Mouse (Mus musculus) urinary bladder, postnatal 25 days (tissue): Measurements from ENCODE around the gene Kcnj2.

Experiments used
- DNase-seq: peaks from one replicate; pipeline ENCODE4 v3.0.0; 2022; ENCODE audit warnings: low spot score

Gene Kcnj2

DNA sequence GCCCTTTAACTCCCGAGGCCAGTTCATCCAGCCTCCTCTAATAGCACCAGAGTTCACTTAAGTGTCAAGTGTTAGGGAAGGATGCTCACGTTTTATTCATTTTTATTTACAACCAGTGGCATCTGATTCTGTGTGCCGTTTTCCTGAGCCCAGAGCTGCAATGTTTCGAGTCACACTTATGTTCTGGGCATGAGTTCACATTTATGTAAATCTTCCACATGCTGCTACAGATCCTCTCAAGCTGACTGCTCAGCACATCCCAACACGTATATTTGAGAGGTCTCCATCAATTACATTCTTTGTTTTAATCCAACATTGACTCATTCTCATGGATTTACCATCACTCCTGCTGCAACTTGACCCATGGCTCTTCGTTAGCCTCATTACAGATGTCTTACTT is 25.2 kb downstream of the Kcnj2 start:
- DNase-seq = no peak

DNA sequence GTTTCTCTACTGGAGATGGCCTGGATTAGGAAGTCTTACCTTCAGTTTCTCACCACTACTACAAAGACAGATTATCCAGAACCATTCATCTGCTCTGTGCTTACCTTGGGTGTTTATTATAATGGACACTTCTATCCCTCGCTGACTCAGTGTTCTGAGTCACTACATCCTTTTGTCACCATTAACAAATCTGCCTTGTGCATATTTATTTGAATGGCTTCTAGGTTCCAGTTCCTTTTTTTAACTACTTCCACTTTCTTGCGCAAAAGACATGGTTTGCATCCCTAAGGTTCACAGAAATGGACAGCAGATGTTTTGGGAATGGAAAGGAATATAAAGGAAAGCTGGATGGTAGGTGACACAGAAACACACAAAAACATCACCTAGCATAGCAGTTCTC is 27.0 kb downstream of the Kcnj2 start:
- no peak for DNase-seq

DNA sequence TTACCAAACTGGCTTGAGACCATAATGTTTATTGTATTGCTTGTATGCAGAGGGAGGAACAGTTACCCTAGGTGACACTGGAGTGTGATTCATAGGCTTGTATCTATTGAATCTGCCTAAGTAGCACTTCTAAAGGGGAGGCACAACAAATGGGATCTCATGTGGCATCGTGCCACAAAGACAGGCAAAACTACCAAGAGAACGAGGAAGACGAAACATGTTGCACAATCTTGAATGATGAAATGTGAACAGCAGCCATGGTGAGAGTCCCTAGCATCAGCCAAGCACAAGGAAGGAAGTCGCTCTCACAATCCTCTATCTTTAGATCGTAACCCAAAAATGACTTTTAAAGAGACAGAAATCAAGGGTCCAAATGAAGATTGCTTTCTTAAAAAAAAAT is 30.6 kb downstream of the Kcnj2 start:
- no peak for DNase-seq

DNA sequence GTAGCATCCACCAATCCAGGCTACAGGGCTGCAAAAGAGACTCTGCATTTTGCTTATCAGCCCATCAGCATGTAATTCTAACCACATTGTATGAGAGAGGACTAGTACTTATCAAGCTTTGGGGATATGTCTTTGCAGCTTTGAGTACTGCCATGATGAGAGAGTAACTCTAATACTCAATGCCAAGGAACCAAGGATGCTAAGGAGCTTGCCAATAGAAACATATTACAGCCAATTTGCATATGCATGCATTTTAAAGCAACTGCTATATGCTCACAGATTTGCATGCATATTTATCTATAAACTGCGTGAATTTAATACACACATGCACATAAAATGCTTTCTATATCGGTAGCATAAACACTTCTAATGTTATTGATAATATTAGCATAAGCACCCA is 34.2 kb downstream of the Kcnj2 start:
- DNase-seq = no peak

DNA sequence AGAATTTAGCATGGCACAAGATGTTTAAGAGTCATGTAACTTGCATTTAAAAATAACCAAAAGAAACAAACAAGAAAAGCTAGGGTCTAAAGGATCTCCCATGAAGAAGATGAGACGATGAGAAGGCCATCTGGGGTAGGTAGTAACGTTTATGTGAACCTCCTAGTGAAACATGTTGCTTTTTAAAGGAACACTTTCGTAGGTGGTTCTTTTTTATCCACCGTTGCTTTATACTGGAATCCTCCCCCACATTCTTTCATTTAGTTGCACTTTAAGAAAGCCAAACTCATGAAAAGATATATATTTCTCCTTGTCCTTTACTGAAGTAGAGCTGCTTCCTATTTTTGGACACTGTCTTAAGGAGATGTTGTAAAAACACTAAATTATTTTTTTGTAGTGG is 34.7 kb downstream of the Kcnj2 start:
- DNase-seq = no peak

DNA sequence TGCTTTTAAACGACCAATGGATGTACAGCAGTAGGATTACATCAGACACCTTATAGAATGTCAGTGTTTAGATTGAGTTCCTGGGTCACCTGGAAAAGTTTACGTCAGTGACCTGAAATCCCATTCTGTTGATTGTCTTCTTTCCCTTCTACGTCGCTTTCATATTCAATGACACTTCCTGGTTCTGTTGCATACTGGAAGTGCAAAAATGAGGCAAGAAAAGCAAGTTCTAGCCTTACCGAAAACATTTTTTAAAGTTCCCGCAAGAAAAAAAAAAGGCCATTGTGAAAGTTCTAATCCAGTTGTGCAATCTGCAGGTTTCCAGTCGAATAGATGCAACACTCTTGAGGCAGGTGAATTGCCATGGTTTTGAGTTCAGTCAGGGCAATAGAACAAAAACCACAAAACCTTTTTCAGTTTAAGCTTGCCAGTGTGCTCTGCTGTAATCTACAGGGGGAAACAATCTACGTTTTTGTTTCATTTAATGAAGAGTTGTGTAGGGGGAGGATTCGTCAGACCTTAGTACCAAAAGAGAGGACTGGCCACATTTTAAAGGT is 35.7 kb downstream of the Kcnj2 start:
- no peak for DNase-seq

DNA sequence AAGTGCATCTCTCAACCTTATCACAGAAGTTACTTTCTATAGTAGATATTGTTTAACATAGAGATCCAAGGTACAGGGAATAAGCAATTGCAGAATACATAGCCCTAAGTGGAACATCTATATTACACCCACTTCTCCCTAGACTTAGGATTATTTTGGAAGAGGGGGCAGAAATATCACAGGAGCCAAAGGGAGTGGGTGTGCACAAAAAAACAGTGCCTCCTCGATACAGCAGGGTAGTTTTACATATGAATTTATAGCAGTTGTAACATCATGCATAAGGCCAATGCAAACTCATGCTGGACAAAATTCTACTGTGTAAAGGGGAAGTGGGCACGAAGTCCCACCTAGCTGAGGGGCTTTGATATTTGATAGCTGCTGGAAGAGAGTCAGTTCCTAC is 38.5 kb downstream of the Kcnj2 start:
- no peak for DNase-seq

DNA sequence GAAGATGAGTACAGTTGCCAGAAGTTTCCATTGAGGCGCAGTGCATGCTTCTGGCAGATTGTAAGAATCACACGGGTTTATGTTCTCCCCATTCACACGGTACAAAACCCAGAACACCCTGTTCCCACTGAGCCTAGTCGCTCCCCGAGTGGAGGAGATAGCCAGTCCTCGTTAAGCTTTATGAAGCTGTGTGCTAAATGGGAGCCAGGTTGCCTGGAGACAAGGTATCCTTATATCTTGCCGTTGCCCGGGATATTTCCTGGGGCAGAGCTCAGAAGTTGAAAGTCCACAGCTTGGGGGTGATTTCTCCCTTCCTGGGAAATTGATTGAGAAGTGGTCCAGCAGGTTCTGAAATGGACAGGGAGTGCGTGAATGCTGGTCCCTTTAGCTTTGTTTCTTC is 42.2 kb downstream of the Kcnj2 start:
- DNase-seq = no peak

DNA sequence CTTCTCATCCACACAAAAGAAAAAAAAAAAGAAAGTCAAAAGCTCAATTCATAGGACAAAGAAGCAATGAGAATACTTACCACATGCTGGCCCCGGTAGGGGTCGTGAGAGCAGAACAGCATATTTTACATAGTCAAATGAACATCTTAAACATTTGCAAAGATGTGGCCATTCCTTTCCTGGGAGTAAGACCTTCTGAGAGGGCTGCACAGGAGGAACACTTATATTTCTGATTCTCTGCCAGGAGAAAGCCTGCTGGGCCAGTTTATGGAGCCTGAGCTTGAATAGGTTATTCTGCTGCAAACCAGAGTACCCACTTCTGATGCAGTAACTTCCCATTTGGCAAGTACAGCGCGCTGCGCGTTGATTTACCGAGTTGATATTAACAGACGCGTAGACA is 55.5 kb downstream of the Kcnj2 start:
- no peak for DNase-seq

DNA sequence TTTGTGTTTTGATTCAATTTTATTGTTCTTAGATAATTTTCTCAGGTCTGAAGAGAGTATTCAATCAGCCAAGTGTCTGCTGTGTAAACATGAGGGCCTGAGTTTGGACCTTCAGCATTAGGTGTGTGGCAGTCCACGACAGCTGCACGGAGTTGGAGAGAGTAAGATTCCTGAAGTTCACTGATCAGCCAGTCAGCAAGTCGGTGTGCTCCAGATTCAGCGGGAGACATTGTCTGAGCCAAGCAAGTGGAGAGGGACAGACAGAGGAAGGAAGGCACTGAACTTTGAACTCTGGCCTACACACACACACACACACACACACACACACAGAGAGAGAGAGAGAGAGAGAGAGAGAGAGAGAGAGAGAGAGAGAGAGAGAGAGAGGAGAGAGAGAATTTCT is 57.4 kb downstream of the Kcnj2 start:
- no peak for DNase-seq

DNA sequence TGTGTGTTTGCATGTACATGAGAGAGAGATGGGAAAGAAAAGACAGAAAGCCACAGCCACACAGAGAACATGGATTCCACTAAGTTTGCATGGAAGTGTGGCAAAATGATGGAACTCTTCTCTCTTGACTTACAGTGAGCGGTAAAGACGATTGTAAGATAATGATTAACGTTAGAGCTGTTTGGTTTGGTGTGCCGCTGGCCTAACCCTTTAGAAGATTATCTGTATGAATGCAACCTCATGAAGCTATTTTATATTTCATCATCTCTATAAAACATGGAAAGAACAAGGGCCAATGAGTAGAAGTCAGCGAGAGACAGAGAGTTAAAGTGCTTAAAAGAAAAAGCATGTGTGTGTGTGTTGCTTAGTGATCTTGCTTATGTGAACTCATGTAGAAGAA is 60.0 kb downstream of the Kcnj2 start:
- DNase-seq = no peak
